Mouse (Mus musculus): Measurements from ENCODE around the gene Gpr146.
"Not testable (repeated sequence)": the region's sequence is repeated elsewhere in the genome, so short reads cannot be mapped to it uniquely, and the experiment has no call there.

Gene Gpr146

GRCm38 (mm10) chr5:139381586-139382513 is 4.4 kb downstream of the Gpr146 start:
- DNase-seq (ENCODE audit: low read depth, low spot score), result no peak

GRCm38 (mm10) chr5:139382760-139383159 is 5.3 kb downstream of the Gpr146 start:
- no peak for DNase-seq (ENCODE audit: low read depth, low spot score)

- DNase-seq (ENCODE audit: low read depth, low spot score), result no peak
Measured at GRCm38 (mm10) chr5:139383234-139383633, 5.7 kb downstream of the Gpr146 start.

- DNase-seq (ENCODE audit: low read depth, low spot score), result no peak
Measured at GRCm38 (mm10) chr5:139384531-139384930, 7.0 kb downstream of the Gpr146 start.

DNA sequence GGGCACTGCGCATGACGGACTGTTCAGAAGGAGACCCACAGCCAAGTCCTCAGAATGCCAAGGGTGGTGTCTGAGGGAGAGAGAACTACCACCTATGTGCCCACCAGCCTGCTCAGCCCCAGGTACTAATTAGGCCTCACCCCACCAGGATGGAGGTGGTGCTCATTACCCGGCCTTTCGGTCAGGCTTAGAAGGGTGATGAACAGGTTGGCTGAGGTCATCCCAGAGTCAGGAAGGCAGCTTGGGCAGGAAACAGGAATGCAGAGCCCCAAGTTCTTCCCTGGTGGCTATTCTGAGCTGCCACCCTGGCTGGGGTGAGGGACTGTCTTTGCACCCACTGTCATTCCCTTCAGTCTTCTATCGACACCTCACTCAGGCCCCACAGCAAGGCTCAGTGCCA is 8.6 kb downstream of the Gpr146 start:
- no peak for DNase-seq (ENCODE audit: low read depth, low spot score)

- no peak for DNase-seq (ENCODE audit: low read depth, low spot score)
Measured at GRCm38 (mm10) chr5:139387329-139388194, 10.1 kb downstream of the Gpr146 start.

- DNase-seq (ENCODE audit: low read depth, low spot score), result no peak
Measured at GRCm38 (mm10) chr5:139388195-139388570, 10.7 kb downstream of the Gpr146 start.

- DNase-seq (ENCODE audit: low read depth, low spot score), result no peak
Measured at GRCm38 (mm10) chr5:139388694-139389675, 11.5 kb downstream of the Gpr146 start.

DNA sequence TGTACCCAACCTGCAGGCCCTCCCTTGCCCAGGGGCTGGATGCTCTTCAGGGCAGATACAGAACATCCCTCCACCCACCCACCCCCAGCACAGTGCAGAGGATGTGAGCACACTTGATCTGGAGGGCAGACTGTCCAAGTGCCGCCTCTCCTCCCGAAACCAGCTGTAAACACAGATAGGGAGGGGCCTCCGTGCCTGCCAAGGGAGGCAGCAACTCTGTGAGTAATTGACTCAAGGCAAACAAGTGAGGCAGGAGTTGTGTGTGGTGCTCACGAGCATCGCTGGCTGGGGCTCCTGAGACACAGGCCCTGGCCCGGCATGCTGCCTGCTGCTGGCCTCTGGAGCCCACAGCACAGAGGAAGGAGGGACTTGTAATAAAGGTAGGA is 12.2 kb downstream of the Gpr146 start:
- no peak for DNase-seq (ENCODE audit: low read depth, low spot score)

DNA sequence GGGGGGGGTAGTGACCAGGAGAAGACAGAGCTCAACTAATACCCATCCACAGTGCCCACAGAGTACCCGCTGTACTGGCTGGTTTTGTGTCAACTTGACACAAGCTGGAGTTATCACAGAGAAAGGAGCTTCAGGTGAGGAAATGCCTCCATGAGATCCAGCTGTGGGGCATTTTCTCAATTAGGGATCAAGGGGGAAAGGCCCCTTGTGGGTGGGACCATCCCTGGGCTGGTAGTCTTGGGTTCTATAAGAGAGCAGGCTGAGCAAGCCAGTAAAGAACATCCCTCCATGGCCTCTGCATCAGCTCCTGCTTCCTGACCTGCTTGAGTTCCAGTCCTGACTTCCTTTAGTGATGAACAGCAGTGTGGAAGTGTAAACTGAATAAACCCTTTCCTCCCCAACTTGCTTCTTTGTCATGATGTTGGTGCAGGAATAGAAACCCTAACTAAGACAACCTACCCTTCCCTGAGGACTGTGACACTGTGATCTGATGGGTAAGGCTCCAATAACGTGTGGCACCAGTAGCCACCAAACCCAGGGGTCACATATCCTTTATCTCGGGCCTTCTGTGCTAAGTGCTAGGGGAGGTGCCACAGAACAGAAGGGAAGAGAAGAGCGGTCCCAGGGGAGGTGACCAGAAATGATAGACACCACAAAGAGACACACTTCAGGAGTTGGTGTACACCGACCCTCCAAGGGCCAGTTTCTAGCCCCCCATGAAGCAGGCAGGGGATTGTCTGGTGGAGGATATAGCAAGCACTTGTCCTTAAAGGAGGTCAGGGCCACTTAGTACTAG is 13.0 kb downstream of the Gpr146 start:
- not testable (repeated sequence) for DNase-seq (ENCODE audit: low read depth, low spot score)

DNA sequence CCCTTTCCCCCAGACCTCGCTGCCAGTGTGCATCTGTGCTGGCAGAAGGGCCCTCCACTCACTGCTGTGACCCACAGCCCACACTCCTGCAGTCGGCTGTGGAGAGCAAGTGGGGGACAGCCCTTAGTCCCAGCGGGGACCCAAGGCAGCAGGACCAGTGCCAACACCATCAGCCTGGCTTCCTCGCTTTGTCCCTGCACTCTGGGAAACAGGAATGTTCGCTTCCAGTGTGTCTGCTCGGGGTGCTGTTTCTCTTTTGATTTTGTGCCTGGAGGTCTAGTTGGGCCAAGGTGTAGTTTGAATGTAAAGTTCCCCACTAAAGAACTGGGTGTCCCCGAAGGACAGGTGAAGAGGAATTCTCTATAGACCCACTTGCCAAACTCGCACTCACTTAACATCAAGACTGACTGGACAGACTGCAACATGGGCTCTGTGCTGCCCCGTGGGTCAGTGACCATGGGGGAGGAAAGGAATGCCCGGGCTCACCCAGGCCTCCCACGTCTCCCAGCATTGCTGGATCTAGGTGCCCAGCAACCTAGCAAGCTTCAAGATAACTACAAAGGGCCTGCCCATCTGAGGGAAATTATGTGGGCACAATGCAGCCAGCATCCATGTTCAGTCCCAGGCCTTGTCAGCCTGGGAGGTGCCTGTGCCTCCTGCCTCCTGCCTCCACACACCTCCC is 14.0 kb downstream of the Gpr146 start:
- DNase-seq (ENCODE audit: low read depth, low spot score), result no peak

- DNase-seq (ENCODE audit: low read depth, low spot score), result peak; percentile 25
Measured at GRCm38 (mm10) chr5:139392219-139393196, 15.0 kb downstream of the Gpr146 start.

GRCm38 (mm10) chr5:139393197-139393588 is 15.7 kb downstream of the Gpr146 start:
- no peak for DNase-seq (ENCODE audit: low read depth, low spot score)

DNA sequence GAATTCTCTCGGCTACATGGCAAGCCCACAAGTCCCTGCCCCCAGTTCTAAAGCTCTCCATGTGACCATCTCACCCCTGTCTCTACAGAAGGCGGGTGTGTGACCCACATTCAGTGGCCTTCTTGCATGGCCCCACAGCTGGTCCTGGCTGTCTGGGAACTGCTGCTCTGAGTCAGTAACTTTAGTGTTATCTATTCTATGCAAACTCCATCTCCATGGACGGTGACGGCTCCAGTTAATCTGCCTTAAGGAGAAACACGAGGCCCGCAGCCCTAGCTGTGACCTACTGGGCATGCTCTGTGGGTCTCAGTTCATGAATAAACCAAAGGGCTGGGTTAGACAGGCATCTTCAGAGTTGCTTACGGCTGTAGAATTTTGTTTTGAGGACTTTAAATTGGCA is 16.9 kb downstream of the Gpr146 start:
- no peak for DNase-seq (ENCODE audit: low read depth, low spot score)

DNA sequence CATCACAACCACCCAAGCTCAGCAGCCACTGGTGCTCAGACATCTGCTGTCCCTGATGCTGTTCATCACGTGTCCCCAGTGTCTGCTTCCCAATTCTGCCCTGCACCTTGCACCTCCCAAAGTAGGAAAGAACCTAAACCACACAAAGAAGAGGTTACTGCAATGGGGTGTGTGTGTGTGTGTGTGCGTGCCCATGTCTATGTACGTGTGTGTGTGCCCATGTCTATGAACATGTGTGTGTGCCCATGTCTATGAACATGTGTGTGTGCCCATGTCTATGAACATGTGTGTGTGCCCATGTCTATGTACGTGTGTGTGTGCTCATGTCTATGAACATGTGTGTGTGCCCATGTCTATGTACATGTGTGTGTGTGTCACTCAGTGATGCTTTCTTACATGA is 18.0 kb downstream of the Gpr146 start:
- no peak for DNase-seq (ENCODE audit: low read depth, low spot score)

DNA sequence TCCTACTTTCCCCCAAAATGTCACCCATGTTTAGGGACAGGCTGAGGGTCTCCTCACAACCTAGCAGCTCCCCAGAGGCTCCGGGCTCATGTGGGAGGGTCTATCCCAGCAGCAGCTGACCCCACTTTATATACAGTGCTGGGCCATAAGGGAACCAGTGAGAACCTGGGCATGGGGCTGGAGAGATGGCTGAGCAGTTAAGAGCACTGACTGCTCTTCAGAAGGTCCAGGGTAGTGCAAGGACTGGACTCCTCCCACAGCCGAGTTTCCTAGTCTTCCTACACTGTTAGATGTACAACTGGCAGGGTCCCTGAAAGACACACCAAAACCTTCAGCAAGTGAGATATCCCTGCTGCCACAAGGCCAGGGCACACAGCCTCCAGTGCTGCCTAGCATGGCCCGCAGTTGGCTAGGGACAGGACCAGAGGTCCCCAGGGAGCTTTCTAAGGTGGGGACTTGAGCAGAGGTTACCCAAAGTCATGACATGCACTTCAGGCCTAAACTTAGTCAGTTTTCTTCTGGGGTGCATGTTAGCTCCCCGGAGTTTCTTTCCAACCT is 19.9 kb downstream of the Gpr146 start:
- no peak for DNase-seq (ENCODE audit: low read depth, low spot score)

DNA sequence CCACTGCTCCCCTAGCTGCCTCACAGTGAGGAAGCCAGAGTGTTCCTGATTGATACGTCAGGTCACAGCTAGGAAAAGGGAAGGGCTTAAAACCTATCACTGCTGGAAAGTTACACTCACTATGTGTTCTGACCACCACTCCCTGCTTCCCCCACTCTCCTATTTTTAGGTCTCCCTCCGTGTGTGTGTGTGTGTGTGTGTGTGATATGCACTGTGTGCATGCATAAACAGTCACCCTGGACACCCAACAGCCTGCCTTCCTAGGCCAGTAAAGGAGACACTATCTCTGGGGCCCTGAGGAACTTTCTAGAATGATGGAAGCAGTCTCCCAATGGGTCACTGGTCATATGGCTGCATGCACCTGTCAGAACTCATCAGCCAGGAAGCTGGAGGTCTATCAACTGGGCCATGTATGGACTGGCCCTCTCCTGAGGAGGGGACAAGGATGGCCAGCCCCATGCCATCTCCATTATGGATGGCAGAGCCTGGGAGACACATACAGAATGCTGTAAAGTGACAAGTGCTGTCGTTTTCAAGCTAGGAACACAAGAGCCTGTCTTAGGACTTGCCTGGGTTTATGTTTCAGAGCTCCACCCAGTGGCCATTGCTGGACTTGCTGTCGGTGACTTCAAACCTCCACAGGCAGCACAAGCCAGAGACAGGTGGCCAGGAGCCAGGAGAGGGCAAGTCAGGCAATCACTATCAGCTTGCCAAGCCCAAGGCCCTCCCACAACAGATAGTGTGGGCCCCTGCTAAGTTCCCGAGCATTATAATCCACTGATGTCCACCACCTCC is 20.7 kb downstream of the Gpr146 start:
- peak; percentile 80 for DNase-seq (ENCODE audit: low read depth, low spot score)

- no peak for DNase-seq (ENCODE audit: low read depth, low spot score)
Measured at GRCm38 (mm10) chr5:139398786-139399185, 21.3 kb downstream of the Gpr146 start.

All from R1 (cell line).